Mouse (Mus musculus): Measurements from ENCODE around the gene Jmjd8. TPM values are rescaled to one million over a fixed set of nuclear protein-coding genes. Genes with fewer than 3 reads are reported as not detected.

The Jmjd8 gene
- total RNA-seq (2017): 23.2 and 25.3 TPM in 2 replicates

GRCm38 (mm10) chr17:25828712-25829557 is at the start of gene Jmjd8:
Jmjd8 (plus strand) TSS chr17:25828867.
- ATAC-seq (replicated peaks in 1 of 2; ENCODE audit: insufficient read depth in 1 of 2, low FRiP score in 2 of 2, low TSS enrichment in 1 of 2, low read depth in 1 of 2, poor library complexity in 2 of 2, severe bottlenecking in 2 of 2): peak in 1 of 2 experiments; percentile 37; a peak in 3 of 4 replicates

GRCm38 (mm10) chr17:25781339-25781738 is 47.3 kb upstream of the Jmjd8 start:
- no peak for ATAC-seq (replicated peaks in 1 of 2; ENCODE audit: insufficient read depth in 1 of 2, low FRiP score in 2 of 2, low TSS enrichment in 1 of 2, low read depth in 1 of 2, poor library complexity in 2 of 2, severe bottlenecking in 2 of 2)

DNA sequence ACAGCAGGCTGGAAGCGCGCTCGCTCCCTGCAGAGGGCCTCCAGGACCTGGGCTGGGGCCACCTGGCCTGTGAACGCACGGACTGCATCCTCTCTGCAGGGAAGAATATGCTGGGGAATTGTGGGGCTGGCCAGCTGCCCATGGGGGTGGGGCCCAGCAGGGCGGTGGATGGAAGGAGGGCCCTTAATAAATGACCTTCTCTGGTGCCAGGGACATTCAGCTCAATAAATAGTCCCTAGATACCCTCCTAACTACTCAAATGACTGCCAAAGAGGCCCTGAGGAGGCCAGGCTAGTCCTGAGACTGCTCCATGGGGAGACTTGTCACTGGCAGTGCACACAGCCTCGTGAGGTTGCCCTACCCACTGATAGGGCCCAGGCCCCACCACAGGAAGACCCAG is 45.6 kb upstream of the Jmjd8 start:
- no peak for ATAC-seq (replicated peaks in 1 of 2; ENCODE audit: insufficient read depth in 1 of 2, low FRiP score in 2 of 2, low TSS enrichment in 1 of 2, low read depth in 1 of 2, poor library complexity in 2 of 2, severe bottlenecking in 2 of 2)

DNA sequence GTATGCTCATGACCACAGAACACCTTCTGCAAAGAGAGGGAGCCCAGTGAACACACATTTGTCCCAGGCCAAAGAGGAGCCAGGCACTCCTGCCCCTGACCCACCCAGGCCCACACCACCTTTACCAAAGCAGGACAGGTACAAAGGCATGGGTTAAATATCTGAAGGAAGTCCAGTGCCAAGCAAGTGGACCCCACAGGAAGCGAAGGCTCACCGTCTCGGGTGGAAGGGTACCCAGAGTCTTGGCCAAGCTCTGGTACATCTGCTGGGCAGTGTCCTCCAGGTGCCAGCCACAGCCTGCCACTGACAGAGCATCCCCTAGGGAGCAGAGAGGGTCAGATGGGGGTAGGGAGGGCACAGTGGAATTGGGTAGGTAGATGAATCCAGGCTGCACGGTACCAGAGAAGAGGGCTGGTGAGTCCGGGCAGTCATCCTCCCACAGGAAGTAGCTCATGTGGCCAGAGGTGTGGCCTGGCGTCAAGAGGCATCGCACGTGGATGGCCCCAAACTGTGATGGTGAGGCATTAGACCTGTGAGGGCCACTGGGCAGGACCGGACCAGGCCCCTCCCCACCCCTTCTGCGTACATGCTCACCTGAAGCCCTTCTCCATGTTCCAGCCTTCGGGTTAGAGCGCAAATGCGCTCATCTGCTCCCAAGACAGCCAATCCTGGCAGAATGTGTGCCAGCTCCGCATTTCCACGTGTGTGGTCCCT is 44.6 kb upstream of the Jmjd8 start:
- ATAC-seq (replicated peaks in 1 of 2; ENCODE audit: insufficient read depth in 1 of 2, low FRiP score in 2 of 2, low TSS enrichment in 1 of 2, low read depth in 1 of 2, poor library complexity in 2 of 2, severe bottlenecking in 2 of 2): no peak

GRCm38 (mm10) chr17:25785281-25785745 is 43.4 kb upstream of the Jmjd8 start, which contains the start of gene Haghl:
Haghl (minus strand) TSS chr17:25785673.
- ATAC-seq (replicated peaks in 1 of 2; ENCODE audit: insufficient read depth in 1 of 2, low FRiP score in 2 of 2, low TSS enrichment in 1 of 2, low read depth in 1 of 2, poor library complexity in 2 of 2, severe bottlenecking in 2 of 2): peak; percentile 86 to 88

- ATAC-seq (replicated peaks in 1 of 2; ENCODE audit: insufficient read depth in 1 of 2, low FRiP score in 2 of 2, low TSS enrichment in 1 of 2, low read depth in 1 of 2, poor library complexity in 2 of 2, severe bottlenecking in 2 of 2): no peak
These were observed 42.4 kb upstream of the Jmjd8 start, which contains the start of gene Ccdc78 for GRCm38 (mm10) chr17:25786280-25786679. Ccdc78 (plus strand) TSS chr17:25786580.

DNA sequence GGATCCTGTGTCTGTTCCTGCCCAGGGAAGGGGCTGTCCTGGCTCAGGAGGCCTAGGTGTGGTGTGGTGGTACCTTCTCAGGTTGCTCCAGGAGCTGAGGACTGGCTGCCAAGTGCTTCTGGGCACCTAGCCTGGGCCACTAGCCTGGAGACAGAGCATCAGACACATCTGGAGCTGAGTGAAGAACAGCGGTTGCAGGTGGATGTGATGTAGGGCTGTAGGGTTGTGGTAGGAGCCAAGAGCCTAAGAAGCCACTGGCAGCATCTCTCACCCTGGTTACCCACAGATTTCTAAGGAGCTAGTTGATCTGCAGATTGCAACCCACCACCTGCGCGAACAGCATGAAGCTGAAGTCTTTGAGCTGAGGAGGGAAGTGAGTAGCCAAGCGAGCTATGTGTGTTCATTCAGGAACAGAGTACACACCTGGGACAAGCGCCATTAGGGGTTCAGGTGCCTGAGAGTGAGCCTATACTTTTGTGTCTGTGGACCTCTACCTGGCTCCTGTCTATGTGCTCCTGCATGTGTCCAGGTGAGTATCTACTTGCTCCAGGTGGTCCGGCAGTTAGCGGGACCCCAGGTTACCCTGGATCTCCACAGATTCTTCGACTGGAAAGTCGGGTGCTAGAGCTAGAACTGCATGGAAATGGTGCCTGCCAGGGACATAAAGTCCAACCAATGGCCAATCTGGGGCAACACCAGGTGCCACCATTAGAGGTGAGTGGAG is 41.7 kb upstream of the Jmjd8 start:
- ATAC-seq (replicated peaks in 1 of 2; ENCODE audit: insufficient read depth in 1 of 2, low FRiP score in 2 of 2, low TSS enrichment in 1 of 2, low read depth in 1 of 2, poor library complexity in 2 of 2, severe bottlenecking in 2 of 2): no peak

GRCm38 (mm10) chr17:25791320-25791842 is 37.3 kb upstream of the Jmjd8 start:
- ATAC-seq (replicated peaks in 1 of 2; ENCODE audit: insufficient read depth in 1 of 2, low FRiP score in 2 of 2, low TSS enrichment in 1 of 2, low read depth in 1 of 2, poor library complexity in 2 of 2, severe bottlenecking in 2 of 2): no peak

- peak; percentile 42 to 68 for ATAC-seq (replicated peaks in 1 of 2; ENCODE audit: insufficient read depth in 1 of 2, low FRiP score in 2 of 2, low TSS enrichment in 1 of 2, low read depth in 1 of 2, poor library complexity in 2 of 2, severe bottlenecking in 2 of 2)
These were observed 36.7 kb upstream of the Jmjd8 start for GRCm38 (mm10) chr17:25791843-25792527.

GRCm38 (mm10) chr17:25792615-25793014 is 36.1 kb upstream of the Jmjd8 start, which contains the start of gene Fam173a:
Fam173a (minus strand) TSS chr17:25792901.
- peak; percentile 36 to 62 for ATAC-seq (replicated peaks in 1 of 2; ENCODE audit: insufficient read depth in 1 of 2, low FRiP score in 2 of 2, low TSS enrichment in 1 of 2, low read depth in 1 of 2, poor library complexity in 2 of 2, severe bottlenecking in 2 of 2)

DNA sequence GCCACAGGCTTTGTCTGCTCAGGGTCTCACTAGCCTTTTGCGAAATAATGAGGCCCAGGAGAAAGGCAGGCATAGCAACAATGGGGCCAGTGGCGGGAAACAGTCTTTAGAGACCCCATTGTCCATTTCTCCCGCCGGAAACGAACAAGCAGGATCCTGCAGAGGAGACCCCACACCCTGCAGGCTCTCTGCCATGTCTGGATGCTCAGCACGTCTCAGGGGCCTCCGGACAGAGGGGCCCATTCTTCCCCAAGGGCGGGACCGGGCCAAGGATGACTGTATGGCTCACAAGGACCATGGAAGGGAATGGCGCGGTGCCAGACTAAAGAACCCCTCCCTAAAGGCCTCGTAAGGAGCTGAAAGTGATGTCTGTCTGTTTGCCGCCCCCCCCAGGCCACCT is 34.5 kb upstream of the Jmjd8 start:
- ATAC-seq (replicated peaks in 1 of 2; ENCODE audit: insufficient read depth in 1 of 2, low FRiP score in 2 of 2, low TSS enrichment in 1 of 2, low read depth in 1 of 2, poor library complexity in 2 of 2, severe bottlenecking in 2 of 2): no peak

- ATAC-seq (replicated peaks in 1 of 2; ENCODE audit: insufficient read depth in 1 of 2, low FRiP score in 2 of 2, low TSS enrichment in 1 of 2, low read depth in 1 of 2, poor library complexity in 2 of 2, severe bottlenecking in 2 of 2): no peak
These were observed 33.7 kb upstream of the Jmjd8 start for GRCm38 (mm10) chr17:25794998-25795397.

DNA sequence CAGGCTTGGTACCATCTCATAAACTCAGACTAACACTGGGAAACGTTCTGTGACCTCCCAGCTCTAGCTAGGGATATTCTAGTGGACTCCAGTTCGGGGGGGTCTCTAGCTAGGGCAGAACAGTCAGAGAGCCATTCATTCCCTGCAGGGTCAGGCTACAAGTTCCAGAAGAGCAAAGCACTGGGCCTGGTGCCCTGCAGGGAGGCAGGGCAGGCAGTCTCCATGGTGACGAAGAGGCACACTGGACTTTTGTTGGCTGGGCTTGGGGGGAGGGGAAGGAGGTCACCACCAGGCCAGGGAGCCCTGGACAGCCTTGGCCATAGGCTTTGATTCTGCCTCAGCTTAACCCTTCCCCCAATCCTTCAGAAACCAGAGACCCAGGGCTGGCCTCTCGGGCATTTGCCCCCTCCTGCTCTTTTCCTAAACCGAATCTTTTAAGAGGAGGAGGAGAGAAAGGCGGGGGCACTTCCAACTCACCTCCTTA is 33.0 kb upstream of the Jmjd8 start, which contains the start of gene AC134908.4:
AC134908.4 (minus strand) TSS at position 51 of the 484 bp plus-strand sequence.
- no peak for ATAC-seq (replicated peaks in 1 of 2; ENCODE audit: insufficient read depth in 1 of 2, low FRiP score in 2 of 2, low TSS enrichment in 1 of 2, low read depth in 1 of 2, poor library complexity in 2 of 2, severe bottlenecking in 2 of 2)

DNA sequence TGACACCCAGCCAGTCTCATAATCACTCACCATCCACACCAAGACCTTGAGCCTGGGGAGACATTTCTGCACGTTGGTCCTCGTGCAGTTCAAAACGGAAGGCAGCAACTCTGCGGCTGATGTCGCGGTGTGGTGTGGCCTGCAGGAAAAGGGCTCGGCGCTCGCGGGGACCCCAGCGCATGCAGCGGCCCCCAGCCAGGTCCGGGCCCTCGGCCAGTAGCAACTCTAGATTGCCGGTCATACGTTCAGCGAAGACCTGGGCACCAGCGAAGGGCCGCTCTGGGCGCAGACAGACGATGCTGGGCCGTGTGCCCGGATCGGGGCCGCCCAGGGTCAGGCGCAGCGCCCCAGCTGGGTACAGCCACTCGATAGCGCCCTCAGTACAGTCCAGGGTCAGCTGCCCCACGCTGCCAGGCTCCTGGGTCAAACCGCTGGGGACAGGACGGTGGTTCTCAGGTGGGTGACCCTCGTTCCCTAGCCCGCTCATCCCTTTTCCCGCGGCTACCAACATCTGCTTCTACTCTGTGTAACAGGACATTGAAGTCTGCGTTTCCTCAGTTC is 32.4 kb upstream of the Jmjd8 start:
- no peak for ATAC-seq (replicated peaks in 1 of 2; ENCODE audit: insufficient read depth in 1 of 2, low FRiP score in 2 of 2, low TSS enrichment in 1 of 2, low read depth in 1 of 2, poor library complexity in 2 of 2, severe bottlenecking in 2 of 2)

- peak; percentile 66 to 74 for ATAC-seq (replicated peaks in 1 of 2; ENCODE audit: insufficient read depth in 1 of 2, low FRiP score in 2 of 2, low TSS enrichment in 1 of 2, low read depth in 1 of 2, poor library complexity in 2 of 2, severe bottlenecking in 2 of 2)
These were observed 31.7 kb upstream of the Jmjd8 start, which contains the start of gene Metrn for GRCm38 (mm10) chr17:25796951-25797369. Metrn (minus strand) TSS chr17:25797136.

DNA sequence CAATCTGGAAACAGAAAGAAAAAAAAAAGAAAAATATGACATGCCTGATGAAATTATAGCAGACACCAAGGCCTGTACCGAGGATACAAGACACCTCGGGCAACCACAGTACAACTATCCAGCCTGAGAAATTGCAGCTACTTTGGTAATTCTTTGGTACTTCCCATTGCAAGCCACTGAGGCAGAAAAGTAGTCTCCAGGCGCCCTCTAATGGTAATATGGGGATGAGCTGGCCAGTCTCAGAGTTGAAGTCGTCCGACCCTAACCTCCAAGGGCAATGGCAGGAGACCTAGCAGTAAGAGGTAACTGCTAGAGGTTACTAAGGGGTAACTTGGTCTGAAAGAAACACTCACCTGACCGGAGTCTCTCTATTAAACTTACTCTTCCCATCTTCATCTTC is 27.6 kb upstream of the Jmjd8 start:
- peak; percentile 81 to 83 for ATAC-seq (replicated peaks in 1 of 2; ENCODE audit: insufficient read depth in 1 of 2, low FRiP score in 2 of 2, low TSS enrichment in 1 of 2, low read depth in 1 of 2, poor library complexity in 2 of 2, severe bottlenecking in 2 of 2)

Data from hematopoietic stem cell, adult 5-6 weeks (primary cell).